Mouse (Mus musculus) brain, embryonic 18.5 days (tissue): ENCODE results near the gene Gga1.

ENCODE experiments used
- DNase-seq: peaks from one replicate; pipeline ENCODE4 v3.0.0-alpha.2; 2012; ENCODE audit warnings: low read depth, low spot score

The Gga1 gene

DNA sequence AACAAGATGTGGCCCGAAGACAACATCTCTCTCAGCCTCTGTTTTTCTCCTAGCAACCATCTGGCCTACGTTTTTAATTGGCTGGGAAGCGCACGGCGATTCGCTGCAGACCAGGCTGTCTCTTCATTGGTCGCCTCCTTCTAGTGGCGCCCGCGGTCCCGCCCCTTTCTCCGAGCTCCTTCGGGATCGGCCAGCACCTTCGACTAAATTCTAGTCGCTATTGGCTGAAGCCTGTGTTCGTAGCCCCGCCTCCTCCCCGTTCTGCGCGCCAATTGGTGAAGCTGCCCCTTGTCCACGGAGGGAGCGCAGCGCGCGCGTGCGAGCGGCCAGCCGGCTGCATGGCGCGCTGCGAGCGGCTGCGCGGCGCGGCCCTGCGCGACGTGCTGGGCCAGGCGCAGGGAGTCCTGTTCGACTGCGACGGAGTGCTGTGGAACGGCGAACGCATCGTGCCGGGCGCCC, 36.7 kb downstream of the Gga1 start, which contains the start of gene Pdxp:
Gene Pdxp, plus strand, starts transcription at position 288 of the 459 bp plus-strand sequence.
- DNase-seq, result peak; percentile 98

GRCm38 (mm10) chr15:78914091-78914822, 37.3 kb downstream of the Gga1 start:
- DNase-seq, result no peak

- no peak for DNase-seq
These were observed 38.1 kb downstream of the Gga1 start for GRCm38 (mm10) chr15:78914823-78915659.

DNA sequence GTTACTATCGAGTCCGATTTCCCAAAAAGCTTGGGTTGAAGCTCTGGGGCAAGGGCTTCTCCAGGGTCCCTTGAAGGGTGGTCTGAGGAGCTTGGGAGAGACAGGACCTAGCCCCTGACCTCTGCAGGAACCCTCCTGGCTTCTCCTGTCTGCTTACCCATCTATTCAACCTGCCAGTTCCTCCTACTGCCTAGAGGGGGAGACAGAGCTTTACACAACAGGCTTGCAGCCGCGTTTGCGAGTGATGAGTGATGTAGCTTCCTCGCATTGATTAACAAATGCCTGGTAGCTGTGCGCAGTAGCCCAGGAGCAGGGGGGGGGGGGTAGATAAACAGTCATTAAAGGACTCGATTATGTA, 38.6 kb downstream of the Gga1 start:
- peak; percentile 67 for DNase-seq

DNA sequence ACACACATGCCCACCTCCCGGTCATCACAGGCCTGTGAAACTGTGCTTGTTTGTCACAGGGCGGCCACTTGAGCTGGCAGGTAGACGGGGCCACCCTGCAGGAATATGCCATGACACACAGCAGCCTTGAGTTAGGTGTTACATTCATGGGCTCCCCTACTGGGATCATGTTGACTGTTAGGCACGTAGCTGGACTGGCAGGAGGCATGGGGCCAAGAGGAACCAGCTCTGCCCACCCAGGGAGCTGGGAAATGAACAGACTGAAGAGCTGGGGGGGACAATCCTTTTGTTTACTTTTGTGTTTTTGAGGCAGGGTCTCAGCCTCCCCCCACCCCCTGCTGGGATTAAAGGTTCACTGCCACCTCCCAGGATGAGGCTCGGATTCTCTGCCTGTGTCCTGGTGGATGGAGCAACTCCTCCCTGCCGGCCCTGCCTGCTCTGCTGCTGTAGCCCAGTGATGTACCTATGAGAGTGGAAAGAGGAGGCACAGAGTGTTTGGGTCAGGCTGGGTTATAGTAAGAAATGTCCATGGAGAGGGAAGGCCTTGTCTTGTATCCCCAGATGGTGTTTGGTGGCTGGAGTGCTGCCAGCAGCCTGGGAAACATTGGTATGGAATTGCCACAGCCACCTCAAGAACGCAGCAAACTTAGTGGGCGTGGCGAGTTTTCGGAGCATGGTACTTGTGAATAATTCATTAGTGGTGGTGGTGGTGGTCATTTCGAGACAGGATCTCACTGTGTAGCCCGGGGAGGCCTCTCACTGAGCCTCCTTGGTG, 39.2 kb downstream of the Gga1 start:
- DNase-seq, result no peak

GRCm38 (mm10) chr15:78918126-78918525, 41.1 kb downstream of the Gga1 start:
- no peak for DNase-seq

DNA sequence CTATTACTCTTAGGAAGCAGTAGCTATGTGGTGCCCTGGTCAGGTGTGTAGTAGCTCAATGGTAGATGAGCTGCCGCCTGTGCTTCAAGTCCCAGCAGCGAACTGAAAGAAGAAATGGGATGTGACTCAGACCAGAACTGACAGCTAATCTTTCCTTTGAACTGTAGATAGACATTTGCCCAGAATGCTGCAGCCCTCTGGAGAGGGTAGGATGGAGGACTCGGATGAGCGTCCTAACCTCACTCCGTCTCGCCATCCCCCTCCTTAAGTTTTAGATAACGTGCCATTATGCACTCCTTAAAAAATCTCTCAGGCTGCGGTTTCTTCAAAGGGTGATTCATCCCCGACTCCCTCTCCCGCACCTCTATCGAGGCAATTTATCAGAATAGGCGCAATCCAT, 42.9 kb downstream of the Gga1 start:
- no peak for DNase-seq

- no peak for DNase-seq
These were observed 45.7 kb downstream of the Gga1 start for GRCm38 (mm10) chr15:78922700-78923099.

DNA sequence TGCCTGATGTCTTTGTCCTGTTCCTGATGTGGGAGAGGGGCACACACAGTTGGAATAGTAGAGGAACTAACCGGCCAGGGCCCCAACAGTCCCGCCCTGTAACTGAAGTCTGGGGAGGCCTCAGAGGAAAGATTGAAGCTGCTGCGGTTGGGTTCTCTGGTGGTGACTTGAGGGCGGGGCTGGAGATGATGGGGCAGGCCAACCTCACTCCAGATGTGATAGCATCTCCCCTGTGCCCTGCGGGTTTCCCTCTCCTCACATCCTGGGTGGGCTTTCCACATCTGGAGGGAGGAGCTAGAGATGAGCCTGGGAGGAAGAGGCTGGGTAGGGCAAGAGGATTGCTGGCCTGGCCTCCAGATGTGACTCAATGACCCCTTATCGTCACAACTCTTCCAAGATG, 46.6 kb downstream of the Gga1 start:
- DNase-seq, result no peak

- no peak for DNase-seq
These were observed 48.1 kb downstream of the Gga1 start for GRCm38 (mm10) chr15:78925129-78925528.

- DNase-seq, result no peak
These were observed 49.3 kb downstream of the Gga1 start, which contains the start of gene Lgals1 for GRCm38 (mm10) chr15:78926021-78926919. Gene Lgals1 (plus strand): TSS chr15:78926725.

- no peak for DNase-seq
These were observed 50.2 kb downstream of the Gga1 start for GRCm38 (mm10) chr15:78927021-78927787.

- no peak for DNase-seq
These were observed 50.9 kb downstream of the Gga1 start for GRCm38 (mm10) chr15:78927788-78928457.

DNA sequence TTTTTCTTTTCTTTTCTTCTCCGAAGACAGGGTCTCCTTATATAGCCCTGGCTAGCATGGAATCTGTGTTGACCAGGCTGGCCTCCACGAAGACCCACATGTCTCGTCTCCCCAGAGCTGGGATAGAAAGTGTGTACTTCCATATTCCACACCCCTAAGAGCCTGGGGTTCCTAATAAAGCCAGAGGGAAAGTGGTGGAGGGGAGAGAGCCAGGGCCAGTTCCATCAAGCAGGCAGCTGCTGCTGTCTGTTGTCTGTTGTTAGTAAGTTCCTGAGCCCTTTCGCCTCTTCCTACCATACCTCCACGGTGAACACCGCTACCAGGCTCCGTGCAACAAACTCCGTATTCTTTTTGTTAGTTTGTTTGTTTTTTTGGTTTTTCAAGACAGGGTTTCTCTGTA, 51.5 kb downstream of the Gga1 start:
- no peak for DNase-seq

DNA sequence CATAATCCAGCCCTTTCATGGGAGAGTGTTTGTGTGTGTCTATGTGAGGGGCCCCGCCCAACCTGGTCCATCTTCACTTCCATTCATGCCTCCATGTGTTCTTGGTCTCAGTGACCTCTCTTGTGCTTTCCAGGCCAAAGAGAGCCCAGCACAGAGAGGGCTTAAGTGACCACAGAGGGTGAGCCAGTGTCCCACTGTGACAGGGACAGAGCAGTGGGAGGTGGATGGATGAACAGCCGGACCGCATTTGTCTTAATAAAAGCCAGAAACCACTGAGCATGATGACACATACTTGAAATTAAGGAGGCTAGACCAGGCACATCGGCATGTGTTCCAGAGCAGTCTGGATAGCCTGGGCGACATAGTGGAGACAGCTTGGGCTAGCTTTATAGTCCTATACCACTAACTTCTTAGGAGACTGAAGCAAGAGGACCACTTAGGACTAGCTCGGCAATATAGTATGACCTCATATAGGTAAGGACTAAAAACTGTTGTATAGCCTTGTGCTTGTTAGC, 53.3 kb downstream of the Gga1 start:
- DNase-seq, result no peak

DNA sequence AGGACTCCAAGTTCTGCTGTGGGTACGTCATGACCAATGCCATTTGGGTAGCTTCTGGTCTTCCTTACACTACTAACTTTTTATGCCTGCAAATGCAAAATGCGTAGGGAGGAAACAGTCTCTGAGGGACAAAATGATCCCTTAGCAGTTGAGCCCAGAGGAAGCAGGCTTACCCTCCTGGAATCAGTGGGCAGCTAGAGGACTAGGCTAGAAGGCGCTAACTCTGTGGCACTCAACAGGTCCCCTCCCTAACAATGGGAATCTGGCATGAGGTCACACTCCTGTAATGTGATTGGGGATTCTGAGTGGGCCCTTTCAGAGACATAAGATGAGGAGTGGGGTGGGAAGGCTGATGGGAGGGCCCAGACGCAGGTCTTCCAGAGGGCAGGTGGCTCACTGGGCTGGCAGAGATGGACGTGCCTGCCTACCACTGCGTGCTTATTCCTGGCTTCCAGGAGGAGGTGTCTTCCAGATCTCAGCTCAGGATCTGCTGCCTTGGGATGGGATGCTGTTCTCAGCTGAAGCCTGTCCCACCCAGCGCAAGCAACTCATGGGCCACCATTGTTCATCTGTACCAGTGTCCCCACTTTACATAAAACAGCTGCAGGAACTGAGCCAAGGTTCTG, 53.9 kb downstream of the Gga1 start:
- DNase-seq, result no peak

DNA sequence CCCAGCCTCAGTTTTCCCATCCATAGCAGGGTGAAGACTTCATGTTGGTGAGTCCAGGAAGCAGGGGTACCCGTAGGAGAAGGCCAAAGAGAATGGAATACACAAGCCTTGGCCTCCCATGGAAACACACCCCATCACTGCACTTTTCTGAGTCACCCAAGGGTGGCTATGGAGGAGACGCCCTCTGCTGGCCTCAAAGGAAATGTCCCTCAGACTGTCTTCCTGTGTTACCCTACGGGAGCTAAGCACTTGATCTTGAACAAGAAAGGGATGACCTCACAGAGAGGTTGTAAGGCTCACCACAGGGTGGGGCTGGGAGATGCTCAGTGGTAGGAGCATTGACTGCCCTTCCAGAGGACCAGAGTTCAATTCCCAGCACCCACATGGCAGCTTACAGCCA, 54.6 kb downstream of the Gga1 start:
- DNase-seq, result no peak

- peak; percentile 83 for DNase-seq
These were observed 57.9 kb downstream of the Gga1 start, which contains the start of gene Nol12 for GRCm38 (mm10) chr15:78934784-78935320. Gene Nol12 (plus strand): TSS chr15:78934933.

DNA sequence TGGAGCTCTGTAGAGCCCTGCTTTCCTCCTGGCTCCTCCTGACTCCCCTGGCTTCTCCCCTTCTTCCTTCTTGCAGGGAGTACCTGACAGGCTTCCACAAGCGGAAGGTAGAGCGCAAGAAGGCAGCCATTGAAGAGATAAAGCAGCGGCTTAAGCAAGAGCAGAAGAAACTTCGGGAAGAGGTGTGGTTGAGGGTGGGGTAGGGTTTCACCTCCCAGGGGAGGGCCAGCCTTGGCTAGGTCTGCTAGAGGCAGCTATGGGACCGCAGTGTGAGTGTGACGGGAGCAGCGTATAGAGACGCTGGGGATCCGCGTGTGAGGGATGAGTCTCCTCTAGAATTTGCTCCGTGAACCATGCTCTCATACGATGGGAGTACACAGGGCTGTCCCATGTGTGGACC, 59.4 kb downstream of the Gga1 start:
- no peak for DNase-seq
